7 mouse cellular contexts compared by ENCODE assay signal in genomic region chr10:93813755-93814154, GRCm38 (mm10). TPM values are rescaled to one million over a fixed set of nuclear protein-coding genes. Genes with fewer than 3 reads are reported as not detected.
DNase-seq lines count a peak whose midpoint lies in the region; ATAC-seq lines count a peak whose summit lies in the region.

No protein-coding gene starts in this region.

- no peaks in the 10 kb centered on the region for H3K9me3 ChIP-seq in hindbrain, embryonic 10.5 days
- H3K9me3 ChIP-seq in hindbrain, embryonic 13.5 days = no peaks in the 10 kb centered on the region
- no peaks in the 10 kb centered on the region for H3K9me3 ChIP-seq in midbrain, embryonic 11.5 days (ENCODE audit: control insufficient read depth, low read length)
- H3K9me3 ChIP-seq in kidney, embryonic 16.5 days (ENCODE audit: low read length) = no peaks in the 10 kb centered on the region

- no peaks in the 10 kb centered on the region for H3K36me3 ChIP-seq in hindbrain, embryonic 10.5 days
- no peaks in the 10 kb centered on the region for H3K36me3 ChIP-seq in hindbrain, embryonic 13.5 days
- H3K36me3 ChIP-seq in midbrain, embryonic 11.5 days (ENCODE audit: control insufficient read depth, insufficient read depth, low read length) = no peaks in the 10 kb centered on the region
- no peaks in the 10 kb centered on the region for H3K36me3 ChIP-seq in kidney, embryonic 16.5 days (ENCODE audit: insufficient read depth, low read length)

- H3K4me2 ChIP-seq in hindbrain, embryonic 13.5 days = no peak overlapping the region
- no peak overlapping the region for H3K4me2 ChIP-seq in midbrain, embryonic 11.5 days
- H3K4me2 ChIP-seq in kidney, embryonic 16.5 days (replicated peaks; ENCODE audit: low read depth, low read length) = no peak overlapping the region

- no peak overlapping the region for H3K4me3 ChIP-seq in hindbrain, embryonic 10.5 days
- no peak overlapping the region for H3K4me3 ChIP-seq in hindbrain, embryonic 13.5 days
- H3K4me3 ChIP-seq in midbrain, embryonic 11.5 days (ENCODE audit: low read depth, low read length) = no peak overlapping the region
- H3K4me3 ChIP-seq in kidney, embryonic 16.5 days (ENCODE audit: low read length) = no peak overlapping the region

- H3K27ac ChIP-seq in hindbrain, embryonic 10.5 days = no peak overlapping the region
- H3K27ac ChIP-seq in hindbrain, embryonic 13.5 days = no peak overlapping the region
- H3K27ac ChIP-seq in midbrain, embryonic 11.5 days (ENCODE audit: low read depth, low read length) = no peak overlapping the region
- no peak overlapping the region for H3K27ac ChIP-seq in kidney, embryonic 16.5 days (ENCODE audit: low read length)

- 0 out of 2 replicates have a peak, but pooled peaks cover 1% of the 10 kb centered on the region for H3K27me3 ChIP-seq in hindbrain, embryonic 10.5 days (ENCODE audit: insufficient read depth, poor library complexity, severe bottlenecking)
- H3K27me3 ChIP-seq in hindbrain, embryonic 13.5 days = peaks cover 13% of the 10 kb centered on the region; the same call in 1 of the 2 replicates
- H3K27me3 ChIP-seq in midbrain, embryonic 11.5 days (ENCODE audit: control insufficient read depth, insufficient read depth, low read length) = no peaks in the 10 kb centered on the region
- no peaks in the 10 kb centered on the region; the same call in 1 of the 2 replicates for H3K27me3 ChIP-seq in kidney, embryonic 16.5 days (ENCODE audit: insufficient read depth, low read length)

- peak; percentile 18 for DNase-seq in hindbrain, embryonic 10.5 days (ENCODE audit: low spot score)
- DNase-seq in Muller cell, postnatal 12 days (ENCODE audit: inconsistent ontology term) = peak; percentile 22
- DNase-seq in cerebellum, postnatal 25 days = peak; percentile 18 to 32
- DNase-seq in midbrain, embryonic 11.5 days (ENCODE audit: low spot score, missing footprints) = peak; percentile 90
- no peak for DNase-seq in ovary, adult 18-20 months (ENCODE audit: low spot score)

- WGBS in hindbrain, embryonic 10.5 days = 73% methylated on average over 10 of the region's 10 CpGs
- WGBS in hindbrain, embryonic 13.5 days = 49% methylated on average over 10 of the region's 10 CpGs
- WGBS in midbrain, embryonic 11.5 days = 57% methylated on average over 10 of the region's 10 CpGs
- WGBS in kidney, embryonic 16.5 days = 81% methylated on average over 10 of the region's 10 CpGs

- no peak for ATAC-seq in hindbrain, embryonic 13.5 days (ENCODE audit: low FRiP score)
- ATAC-seq in midbrain, embryonic 11.5 days (ENCODE audit: low FRiP score) = no peak
- ATAC-seq in kidney, embryonic 16.5 days (ENCODE audit: low FRiP score, low TSS enrichment) = no peak

- no peaks in the 10 kb centered on the region; the same call in 1 of the 2 replicates for H3K4me1 ChIP-seq in hindbrain, embryonic 10.5 days (replicated peaks)
- H3K4me1 ChIP-seq in hindbrain, embryonic 13.5 days (replicated peaks) = no peaks in the 10 kb centered on the region
- no peaks in the 10 kb centered on the region for H3K4me1 ChIP-seq in midbrain, embryonic 11.5 days (ENCODE audit: control insufficient read depth, insufficient read depth, low read length)
- no peaks in the 10 kb centered on the region for H3K4me1 ChIP-seq in kidney, embryonic 16.5 days (ENCODE audit: insufficient read depth, low read length)

- no peak overlapping the region for H3K9ac ChIP-seq in hindbrain, embryonic 13.5 days
- H3K9ac ChIP-seq in midbrain, embryonic 11.5 days (ENCODE audit: low read length) = no peak overlapping the region
- no peak overlapping the region for H3K9ac ChIP-seq in kidney, embryonic 16.5 days (replicated peaks; ENCODE audit: low read length)

RNA-seq across cellular contexts. Expression of gene Usp44, which starts 17.6 kb away (rescaled TPM):
- 12.6 and 16.7 TPM in 2 replicates for polyA plus RNA-seq in hindbrain, embryonic 10.5 days (2016; fragmentation: Nextera tagmentation; extraction: Ambion mirVana)
- 0.68 and 0.91 TPM in 2 replicates for polyA plus RNA-seq in hindbrain, embryonic 13.5 days (2015; fragmentation: Nextera tagmentation; extraction: Ambion mirVana)
- 19.6 and 19.9 TPM in 2 replicates for polyA plus RNA-seq in midbrain, embryonic 11.5 days (2014; fragmentation: Nextera tagmentation; extraction: Ambion mirVana)
- 0.89 and 1.1 TPM in 2 replicates for polyA plus RNA-seq in kidney, embryonic 16.5 days (2015; fragmentation: Nextera tagmentation; extraction: Ambion mirVana)
